Mouse (Mus musculus): ENCODE measurements around the gene Fgd6.

Gene Fgd6

DNA sequence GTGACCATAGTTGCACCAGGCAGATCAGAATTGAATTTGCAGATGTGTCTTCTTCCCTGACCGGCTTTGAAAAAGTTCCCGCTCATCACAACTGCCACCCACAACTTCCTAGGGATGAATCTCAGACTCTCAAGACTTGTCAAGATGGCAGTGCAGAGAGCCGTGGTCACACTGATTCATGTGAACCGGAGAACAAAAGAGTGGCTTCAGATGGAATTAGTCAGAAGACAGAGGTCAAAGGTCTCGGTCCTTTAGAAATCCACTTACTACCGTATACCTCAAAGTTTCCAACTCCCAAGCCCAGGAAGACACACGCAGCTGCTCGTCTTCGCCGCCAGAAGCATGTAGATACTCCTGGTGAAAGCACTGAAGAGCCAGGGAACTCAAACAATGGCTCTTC lies 8.1 kb downstream of the Fgd6 start:
- DNase-seq (ENCODE audit: extremely low spot score) = peak; percentile 42

DNA sequence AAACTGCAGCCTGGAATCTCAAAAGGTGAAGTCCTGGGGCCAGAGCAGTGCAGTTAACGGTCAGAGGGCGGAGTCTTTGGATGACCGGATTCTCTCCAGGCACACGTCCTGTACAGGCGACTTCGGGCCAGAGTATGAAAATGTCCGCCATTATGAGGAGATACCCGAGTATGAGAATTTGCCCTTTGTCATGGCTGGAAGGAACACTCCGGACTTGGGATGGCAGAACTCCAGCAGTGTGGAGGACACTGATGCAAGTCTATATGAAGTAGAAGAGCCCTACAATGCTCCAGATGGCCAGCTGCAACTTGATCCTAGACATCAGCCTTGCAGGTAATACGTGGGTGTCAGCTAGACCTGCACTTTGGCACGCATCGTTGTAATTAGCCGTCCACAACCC lies 9.5 kb downstream of the Fgd6 start:
- DNase-seq (ENCODE audit: extremely low spot score) = no peak

GRCm38 (mm10) chr10:94047024-94047423 lies 11.2 kb downstream of the Fgd6 start:
- no peak for DNase-seq (ENCODE audit: extremely low spot score)

DNA sequence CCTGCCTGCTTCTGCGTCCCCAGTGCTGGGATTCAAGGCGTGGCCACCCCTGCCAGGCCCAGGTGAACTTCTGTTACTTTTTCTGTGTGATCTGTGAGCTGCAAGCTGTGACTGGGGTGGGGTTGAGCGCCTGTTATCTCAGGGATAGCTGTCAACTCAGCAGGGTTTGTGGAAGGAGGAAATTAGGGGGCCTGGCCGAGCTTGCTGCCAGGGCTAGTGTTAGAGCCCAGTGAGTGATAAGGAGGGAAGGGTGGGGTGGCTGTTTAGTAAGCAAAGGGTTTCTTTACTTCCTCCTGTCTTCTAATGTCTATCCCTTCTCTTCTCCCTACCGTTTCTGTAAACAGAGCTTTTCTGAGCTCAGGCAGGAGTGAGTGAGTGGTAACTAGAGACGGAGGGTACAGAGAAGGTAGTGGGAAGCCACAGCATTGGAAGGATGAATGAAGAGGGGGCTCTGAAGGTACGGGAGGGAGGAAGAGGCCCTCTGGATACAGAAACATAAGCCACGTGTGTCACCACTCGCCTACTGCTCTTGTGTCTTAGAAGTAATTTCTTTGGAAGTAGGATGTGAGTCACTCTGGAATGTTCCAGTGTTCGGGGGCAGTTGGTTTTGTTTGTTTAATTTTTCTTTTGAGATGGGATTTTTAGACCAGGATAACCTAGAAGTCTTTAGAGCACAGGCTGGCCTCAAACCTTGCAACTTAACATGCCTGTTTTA lies 12.2 kb downstream of the Fgd6 start:
- no peak for DNase-seq (ENCODE audit: extremely low spot score)

- no peak for DNase-seq (ENCODE audit: extremely low spot score)
These were observed 13.3 kb downstream of the Fgd6 start for GRCm38 (mm10) chr10:94049121-94049520.

- DNase-seq (ENCODE audit: extremely low spot score) = no peak
These were observed 14.9 kb downstream of the Fgd6 start for GRCm38 (mm10) chr10:94050736-94051135.

DNA sequence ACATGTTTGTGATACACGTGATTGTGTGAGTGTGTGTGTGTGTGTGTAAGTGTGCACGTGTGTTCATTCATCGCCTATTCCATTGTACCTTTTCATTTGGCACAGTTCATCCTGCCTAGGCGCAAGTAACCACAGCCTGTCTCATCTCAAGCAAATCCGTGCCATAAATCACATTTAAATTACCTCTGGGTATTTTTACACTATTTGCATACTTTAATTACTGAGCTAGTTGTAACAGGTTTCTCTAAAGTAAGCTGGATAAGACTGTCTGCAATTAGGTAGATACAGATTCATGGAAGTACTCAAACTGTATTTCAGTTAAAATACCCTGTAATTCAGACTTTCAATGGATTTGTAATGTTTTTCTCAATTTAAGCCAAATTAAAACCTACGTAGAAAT lies 20.7 kb downstream of the Fgd6 start:
- no peak for DNase-seq (ENCODE audit: extremely low spot score)

- DNase-seq (ENCODE audit: extremely low spot score) = no peak
These were observed 23.8 kb downstream of the Fgd6 start for GRCm38 (mm10) chr10:94059618-94060055.

DNA sequence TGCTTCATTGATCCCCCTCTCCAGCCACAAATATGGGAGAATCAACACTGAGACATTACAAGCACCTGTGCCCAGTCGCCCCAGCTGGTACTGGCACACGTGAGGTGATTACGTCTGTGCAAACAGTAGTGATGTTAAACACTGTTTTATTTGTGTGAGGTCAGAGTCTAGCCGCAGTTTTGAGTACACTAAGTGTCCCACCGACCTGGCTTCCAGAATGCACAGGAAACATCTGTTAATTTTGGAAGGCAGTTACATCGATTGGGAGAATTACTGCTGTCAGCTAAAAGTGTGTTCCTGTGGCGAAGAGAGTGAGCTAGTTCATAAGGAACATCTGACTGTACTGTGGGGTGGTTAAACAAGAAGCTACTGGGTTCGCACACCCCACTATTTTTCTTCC lies 24.4 kb downstream of the Fgd6 start:
- no peak for DNase-seq (ENCODE audit: extremely low spot score)

DNA sequence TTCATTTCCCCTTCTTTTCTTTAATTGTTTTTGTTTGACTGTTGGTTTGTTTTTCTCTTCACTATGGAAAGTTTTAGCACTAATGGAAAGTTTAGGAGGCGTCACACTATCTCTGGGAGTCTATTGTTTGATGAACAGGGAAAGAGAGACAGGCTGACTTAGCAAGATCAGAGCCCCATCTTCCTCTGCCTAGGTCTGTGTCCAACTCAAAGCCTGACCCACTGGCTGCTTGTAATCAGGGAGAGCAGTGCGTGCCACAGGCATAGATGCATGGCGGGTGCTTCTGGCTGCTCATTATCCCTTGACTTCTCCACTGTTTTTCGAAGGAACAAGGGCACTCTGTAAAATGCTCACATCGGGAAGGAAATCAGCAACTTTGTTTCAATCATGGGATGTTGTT lies 26.6 kb downstream of the Fgd6 start:
- no peak for DNase-seq (ENCODE audit: extremely low spot score)

GRCm38 (mm10) chr10:94066896-94067295 lies 31.1 kb downstream of the Fgd6 start:
- DNase-seq (ENCODE audit: extremely low spot score) = no peak

DNA sequence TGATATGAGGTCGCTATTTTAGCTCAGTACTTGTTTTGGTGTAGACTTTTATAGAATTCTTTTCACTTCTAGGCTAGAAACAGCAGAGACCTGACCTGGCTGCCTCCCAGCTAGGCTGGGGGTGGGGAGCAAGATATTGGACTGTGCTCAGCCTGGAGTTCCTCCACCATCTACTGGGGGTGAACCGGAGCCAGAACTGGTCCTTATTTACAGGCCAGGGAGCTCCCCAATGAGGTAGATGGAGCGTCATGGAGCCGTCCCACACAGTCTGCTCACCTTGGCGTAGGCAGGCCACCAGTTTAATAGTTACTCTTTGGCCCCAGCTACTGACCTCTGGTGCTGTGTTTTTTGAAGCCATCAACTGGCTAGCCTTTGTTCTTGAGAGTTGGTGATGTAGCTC lies 32.9 kb downstream of the Fgd6 start:
- no peak for DNase-seq (ENCODE audit: extremely low spot score)

DNA sequence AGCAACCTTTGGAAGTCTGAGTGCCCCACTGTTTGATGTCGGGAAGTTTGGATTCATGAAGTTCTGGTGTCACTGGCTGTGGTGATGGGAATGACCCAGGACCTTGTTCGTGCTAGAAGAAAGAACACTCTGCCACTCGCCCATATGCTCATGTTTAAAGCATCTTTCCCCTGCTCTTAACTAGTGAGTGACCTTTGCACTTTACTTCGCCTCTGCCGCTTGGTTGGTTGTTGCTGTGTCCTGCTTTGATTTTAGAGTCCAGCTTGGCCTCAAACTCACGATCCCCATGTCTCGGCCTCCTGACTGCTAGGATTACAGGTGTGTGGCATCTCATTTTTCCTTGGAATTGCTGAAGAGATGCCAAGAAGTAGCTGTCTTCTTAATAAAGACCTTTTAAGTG lies 35.8 kb downstream of the Fgd6 start:
- no peak for DNase-seq (ENCODE audit: extremely low spot score)

DNA sequence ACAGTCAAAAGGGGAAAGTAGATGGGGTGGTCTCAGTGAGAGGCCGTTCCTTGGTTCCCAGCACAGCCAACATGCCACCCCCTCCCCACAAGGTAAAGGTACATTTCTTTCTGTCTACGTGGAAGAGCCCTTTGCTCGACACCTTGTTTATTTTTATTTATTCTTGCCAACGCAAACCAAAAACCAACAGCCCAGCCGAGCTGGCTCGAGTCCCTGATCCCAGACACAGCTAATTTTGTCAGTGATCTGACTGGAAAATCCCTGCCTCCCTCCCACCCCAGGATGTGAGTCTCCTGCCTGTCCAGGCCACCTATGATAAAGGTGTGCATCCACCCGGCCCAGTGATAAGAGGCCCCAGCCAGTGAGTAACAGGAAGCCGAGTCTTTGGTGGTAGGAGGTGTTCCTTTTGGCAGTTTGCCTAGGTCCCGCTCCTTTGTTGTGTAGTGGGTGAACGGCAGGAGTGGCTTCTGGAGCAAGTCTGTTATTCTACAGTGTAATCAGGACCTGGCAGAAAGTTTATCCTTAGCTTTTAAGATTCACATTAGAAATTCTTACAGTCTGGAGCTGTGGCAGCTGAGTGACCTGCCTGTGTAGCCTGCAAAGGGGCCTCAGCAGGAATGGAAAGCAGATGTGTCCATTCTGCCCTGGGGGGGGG lies 36.6 kb downstream of the Fgd6 start:
- no peak for DNase-seq (ENCODE audit: extremely low spot score)

DNA sequence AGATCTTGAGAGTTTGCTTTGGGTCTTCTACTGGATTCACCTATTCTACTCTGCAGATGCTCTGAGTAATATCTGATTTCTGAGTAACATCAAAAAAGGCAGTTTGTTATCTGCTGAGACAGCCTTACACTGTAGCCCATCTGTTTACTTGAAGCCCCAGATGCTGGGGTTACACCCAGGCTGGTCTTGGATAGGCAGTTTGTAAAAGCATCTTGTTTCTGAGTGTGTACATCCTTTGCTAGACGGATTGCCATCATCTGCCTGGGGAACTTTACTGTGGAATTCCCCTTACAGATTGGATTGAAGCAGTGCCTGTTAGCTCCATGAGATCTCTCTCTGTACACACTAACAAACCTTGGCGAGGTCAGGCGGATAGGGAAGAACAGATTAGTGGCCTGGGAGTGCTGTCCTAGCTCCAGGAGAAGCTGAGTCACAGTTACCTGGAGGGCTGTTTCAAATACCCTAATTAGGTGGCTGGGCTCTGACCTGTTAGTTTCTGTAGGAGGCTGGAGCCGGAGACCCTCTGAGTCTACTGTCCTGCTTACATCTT lies 37.2 kb downstream of the Fgd6 start:
- DNase-seq (ENCODE audit: extremely low spot score) = no peak

GRCm38 (mm10) chr10:94076966-94077825 lies 41.4 kb downstream of the Fgd6 start:
- DNase-seq (ENCODE audit: extremely low spot score) = no peak

DNA sequence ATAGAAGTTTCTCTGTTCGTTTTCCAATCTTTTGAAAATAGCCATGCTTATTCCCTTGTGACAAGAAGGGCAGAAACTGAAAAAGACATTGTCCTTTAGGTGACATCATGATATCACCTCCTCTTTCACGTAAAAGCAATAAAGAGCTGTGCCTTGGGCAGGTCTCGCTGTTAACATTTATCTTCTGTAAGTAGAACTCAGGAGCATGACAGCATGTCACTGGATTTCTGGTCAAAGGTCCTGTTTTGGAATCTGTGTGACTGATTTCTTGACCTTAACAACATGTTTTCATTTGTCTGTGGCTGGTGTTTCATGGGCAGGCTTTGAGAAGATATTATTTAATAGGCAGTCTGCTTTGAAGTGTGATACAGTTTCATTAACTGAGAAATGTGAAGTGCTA lies 44.9 kb downstream of the Fgd6 start:
- no peak for DNase-seq (ENCODE audit: extremely low spot score)

DNA sequence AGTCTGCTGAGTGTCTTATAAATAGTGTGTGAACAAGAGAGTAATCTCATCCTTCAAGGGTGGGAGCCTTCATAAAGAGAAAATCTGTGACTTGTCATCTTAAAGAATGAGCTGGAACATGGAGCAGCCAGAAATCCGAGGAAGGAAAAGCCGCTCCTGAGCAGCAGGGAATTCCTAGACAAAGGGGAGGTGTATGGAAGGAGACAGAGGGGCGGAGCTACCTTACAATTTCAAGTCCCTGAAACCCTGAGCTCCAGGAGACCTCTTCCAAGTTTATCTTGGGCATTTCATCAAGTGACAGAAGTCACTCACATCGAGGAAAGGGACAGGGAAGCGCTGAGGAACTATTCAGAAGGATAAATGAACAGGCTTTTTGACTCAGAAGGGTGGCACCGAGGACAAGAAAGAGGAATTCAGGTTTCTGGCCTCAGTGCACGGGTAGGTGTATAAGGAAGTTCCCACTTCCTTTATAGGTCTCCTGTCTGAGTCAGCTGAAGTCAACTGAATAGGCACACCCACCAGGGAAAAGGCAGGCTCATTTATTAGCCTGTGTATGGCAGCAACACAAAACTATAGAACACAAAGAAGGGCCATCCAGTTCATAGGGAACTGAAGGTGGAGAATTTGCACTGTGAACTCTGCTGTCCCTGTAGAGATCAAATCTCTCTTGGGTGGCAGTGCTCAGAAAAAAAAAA lies 46.4 kb downstream of the Fgd6 start:
- DNase-seq (ENCODE audit: extremely low spot score) = no peak

DNA sequence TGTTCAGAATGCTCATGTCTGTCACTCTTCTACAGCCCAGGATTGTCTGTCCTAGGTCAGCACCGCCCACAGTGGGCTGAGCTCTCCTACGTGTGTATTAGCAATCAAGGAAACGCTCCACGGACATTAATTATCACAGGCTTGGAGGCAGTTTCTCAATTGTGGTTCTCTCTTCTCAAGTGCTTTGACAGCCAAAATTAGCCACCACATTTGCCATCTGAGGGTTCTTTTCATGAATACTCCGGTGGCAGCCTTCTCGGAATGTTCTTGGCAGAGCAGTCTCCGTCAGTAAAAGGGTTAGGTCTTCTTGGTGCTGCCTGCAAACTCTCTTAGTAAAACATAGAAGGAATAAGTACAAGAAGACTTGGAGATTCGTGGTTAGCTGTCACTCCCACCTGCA lies 50.5 kb downstream of the Fgd6 start:
- no peak for DNase-seq (ENCODE audit: extremely low spot score)

DNA sequence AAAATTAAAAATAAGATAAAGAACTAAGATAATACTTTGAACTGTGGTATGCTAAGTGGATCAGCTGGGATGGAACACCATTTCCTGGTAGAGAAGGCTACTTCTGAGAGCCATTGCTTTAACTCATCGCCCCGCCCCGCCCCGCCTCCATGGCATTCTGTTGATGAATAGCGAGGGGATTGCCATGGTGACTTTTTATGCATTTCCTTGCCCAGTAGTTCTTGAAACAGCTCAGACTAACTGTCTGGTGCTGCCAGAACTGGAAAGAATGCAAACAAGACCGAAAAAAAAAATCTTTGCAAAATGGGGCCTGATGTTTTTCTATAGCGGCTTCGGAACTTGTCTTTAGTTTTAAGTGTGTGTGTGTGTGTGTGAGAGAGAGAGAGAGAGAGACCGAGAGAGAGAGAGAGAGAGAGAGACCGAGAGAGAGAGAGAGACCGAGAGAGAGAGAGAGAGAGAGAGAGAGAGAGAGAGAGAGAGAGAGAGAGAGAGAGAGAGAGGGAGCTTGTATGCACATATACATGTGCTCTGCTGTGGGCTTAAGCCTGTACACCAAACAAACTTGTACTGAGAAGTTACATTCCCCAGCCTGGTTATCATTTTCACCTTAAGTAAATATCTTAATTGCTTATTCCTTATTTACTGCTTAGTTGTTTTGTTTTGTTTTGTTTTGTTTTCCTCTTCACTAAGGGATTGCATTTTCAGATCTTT lies 51.7 kb downstream of the Fgd6 start:
- peak; percentile 39 for DNase-seq (ENCODE audit: extremely low spot score)

DNA sequence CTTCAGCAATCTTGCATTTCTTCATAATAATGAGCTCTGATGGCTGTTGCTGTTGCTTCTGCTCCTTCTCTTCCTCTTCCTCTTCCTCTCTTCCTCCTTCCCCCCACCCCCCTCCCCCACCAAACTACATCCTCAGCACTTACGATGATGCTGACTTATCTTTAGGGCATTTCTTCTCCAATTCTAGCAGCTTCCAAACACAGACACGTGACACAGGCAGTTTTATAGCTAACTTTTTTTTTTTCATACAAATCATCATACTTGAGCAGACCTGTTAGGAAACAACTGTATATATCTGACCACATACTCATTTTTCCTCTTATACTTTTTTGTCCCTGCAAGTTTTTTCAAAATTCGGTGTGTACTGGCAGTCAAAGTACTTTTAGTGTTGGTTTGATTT lies 54.2 kb downstream of the Fgd6 start:
- no peak for DNase-seq (ENCODE audit: extremely low spot score)

Data from embryo, embryonic 9.5 days (tissue).